Mouse (Mus musculus): ENCODE results near the gene Ank3.

GRCm38 (mm10) chr10:69930503-69930902, 531.9 kb downstream of the Ank3 start:
- no peak for TF ChIP-seq POLR2A (IDR thresholded peaks at IDR 0.05; ENCODE audit: low read depth, low read length)
- TF ChIP-seq CTCF (IDR thresholded peaks at IDR 0.05; ENCODE audit: extremely low read depth, insufficient read depth, insufficient read length, insufficient replicate concordance), result no peak

All from spleen, adult 2 months (tissue).